Mouse (Mus musculus) embryonic facial prominence, embryonic 15.5 days (tissue): Measurements from ENCODE around the gene Map3k5. TPM values are rescaled to one million over a fixed set of nuclear protein-coding genes. Genes with fewer than 3 reads are reported as not detected.

Source experiments
- ATAC-seq: fragments of 200-750 bp; cut with Nextera tagmentation; 2 replicates; pipeline ENCODE4 v1.8.0; 2017; ENCODE audit warnings: low read depth, moderate TSS enrichment; ENCODE audit not compliant: insufficient number of reproducible peaks, low FRiP score, low TSS enrichment
- H3K27ac ChIP-seq: fragments of 300-500 bp; sonication (generic); replicated peaks from 2 replicates; pipeline ENCODE4 v1.5.1; 2015; ENCODE audit warnings: mild to moderate bottlenecking, inconsistent platforms
- H3K27me3 ChIP-seq: fragments of 300-500 bp; sonication (generic); 2 replicates; pipeline ENCODE4 v1.6.1; 2015; ENCODE audit warnings: inconsistent platforms
- H3K36me3 ChIP-seq: fragments of 300-500 bp; sonication (generic); 2 replicates; pipeline ENCODE4 v1.6.1; 2015; ENCODE audit warnings: mild to moderate bottlenecking, inconsistent platforms
- H3K4me1 ChIP-seq: fragments of 300-500 bp; sonication (generic); 2 replicates; pipeline ENCODE4 v1.6.1; 2015; ENCODE audit warnings: inconsistent platforms
- H3K4me2 ChIP-seq: fragments of 300-500 bp; sonication (generic); replicated peaks from 2 replicates; pipeline ENCODE4 v1.6.1; 2015; ENCODE audit warnings: mild to moderate bottlenecking, inconsistent platforms
- H3K4me3 ChIP-seq: fragments of 300-500 bp; sonication (generic); replicated peaks from 2 replicates; pipeline ENCODE4 v1.5.1; 2015; ENCODE audit warnings: mild to moderate bottlenecking, inconsistent platforms
- H3K9ac ChIP-seq: fragments of 300-500 bp; sonication (generic); 2 replicates; pipeline ENCODE4 v1.6.1; 2015; ENCODE audit warnings: inconsistent platforms
- H3K9me3 ChIP-seq: fragments of 300-500 bp; sonication (generic); replicated peaks from 2 replicates; pipeline ENCODE4 v1.6.1; 2016; ENCODE audit warnings: inconsistent platforms
- WGBS: fragments of 180-500 bp; shearing (Covaris S2); methylation state at CpG from one replicate; pipeline ENCODE4 v1.1.7; 2015; 5-methylcytosine and 5-hydroxymethylcytosine counted together
- polyA plus RNA-seq: library from polyadenylated mRNA; unstranded; fragments of >200 nt; fragmentation: Nextera tagmentation; extraction: Ambion mirVana; gene quantifications from 2 replicates; pipeline ENCODE4 v1.2.1, GENCODE M21; 2015

The Map3k5 gene
- polyA plus RNA-seq, 1 experiment from 2014 or later, result 2.1 TPM

- H3K27ac ChIP-seq, result peak overlapping the region; percentile 75
- H3K4me3 ChIP-seq, result peak overlapping the region; percentile 73
- no peaks in the 10 kb centered on the region for H3K9me3 ChIP-seq
- no peaks in the 10 kb centered on the region for H3K36me3 ChIP-seq
- H3K9ac ChIP-seq, result peak overlapping the region; percentile 62
- peaks cover 21% of the 10 kb centered on the region for H3K27me3 ChIP-seq
- H3K4me2 ChIP-seq, result peak overlapping the region; percentile 94
- H3K4me1 ChIP-seq, result peaks cover 9% of the 10 kb centered on the region; the same call in 1 of the 2 replicates
- peak; percentile 68 for ATAC-seq
- WGBS, result under 1% methylated on average over 61 of the region's 74 CpGs
These were observed 215.0 kb downstream of the Map3k5 start for GRCm38 (mm10) chr10:20149121-20149834.

- peak overlapping the region; percentile 94 for H3K4me2 ChIP-seq
- ATAC-seq, result no peak
- peaks cover 21% of the 10 kb centered on the region for H3K27me3 ChIP-seq
- H3K4me3 ChIP-seq, result peak overlapping the region; percentile 73
- WGBS, result 5% methylated on average over 13 of the region's 13 CpGs
- peak overlapping the region; percentile 75; the same call in 1 of the 2 replicates for H3K27ac ChIP-seq
- H3K4me1 ChIP-seq, result peaks cover 9% of the 10 kb centered on the region; the same call in 1 of the 2 replicates
- no peaks in the 10 kb centered on the region for H3K36me3 ChIP-seq
- no peaks in the 10 kb centered on the region for H3K9me3 ChIP-seq
- no peak overlapping the region for H3K9ac ChIP-seq
These were observed 215.6 kb downstream of the Map3k5 start for GRCm38 (mm10) chr10:20149835-20150355.

GRCm38 (mm10) chr10:20152131-20152530 is 217.9 kb downstream of the Map3k5 start:
- Histone ChIP-seq H3K36me3 (no peaks in the 10 kb centered on the region), H3K4me1 (peaks cover 9% of the 10 kb centered on the region; the same call in 1 of the 2 replicates), H3K9ac (no peak overlapping the region), H3K27ac (no peak overlapping the region), H3K4me3 (no peak overlapping the region), H3K4me2 (no peak overlapping the region), H3K9me3 (no peaks in the 10 kb centered on the region), H3K27me3 (peaks cover 16% of the 10 kb centered on the region)
- no peak for ATAC-seq
- 85% methylated on average over 1 of the region's 1 CpGs for WGBS

GRCm38 (mm10) chr10:20153507-20153906 is 219.2 kb downstream of the Map3k5 start:
- Histone ChIP-seq H3K4me3 (no peak overlapping the region), H3K27ac (no peak overlapping the region), H3K36me3 (no peaks in the 10 kb centered on the region), H3K9me3 (no peaks in the 10 kb centered on the region), H3K27me3 (peaks cover 10% of the 10 kb centered on the region), H3K4me1 (peaks cover 6% of the 10 kb centered on the region; the same call in 1 of the 2 replicates), H3K4me2 (no peak overlapping the region), H3K9ac (no peak overlapping the region)
- 68% methylated on average over 2 of the region's 2 CpGs for WGBS
- ATAC-seq, result no peak

- H3K36me3 ChIP-seq, result no peaks in the 10 kb centered on the region
- H3K4me1 ChIP-seq, result no peaks in the 10 kb centered on the region
- H3K4me2 ChIP-seq, result no peak overlapping the region
- H3K4me3 ChIP-seq, result no peak overlapping the region
- ATAC-seq, result no peak
- WGBS, result 69% methylated on average over 7 of the region's 7 CpGs
- no peaks in the 10 kb centered on the region for H3K9me3 ChIP-seq
- no peak overlapping the region for H3K27ac ChIP-seq
- H3K9ac ChIP-seq, result no peak overlapping the region
- H3K27me3 ChIP-seq, result peaks cover 3% of the 10 kb centered on the region; the same call in 1 of the 2 replicates
These were observed 221.1 kb downstream of the Map3k5 start for GRCm38 (mm10) chr10:20155401-20155800.

- no peak for ATAC-seq
- no peak overlapping the region for H3K27ac ChIP-seq
- H3K4me3 ChIP-seq, result no peak overlapping the region
- H3K4me1 ChIP-seq, result no peaks in the 10 kb centered on the region
- no peaks in the 10 kb centered on the region for H3K9me3 ChIP-seq
- no peak overlapping the region for H3K4me2 ChIP-seq
- H3K36me3 ChIP-seq, result no peaks in the 10 kb centered on the region
- H3K9ac ChIP-seq, result no peak overlapping the region
- 71% methylated on average over 8 of the region's 8 CpGs for WGBS
- no peaks in the 10 kb centered on the region for H3K27me3 ChIP-seq
These were observed 222.9 kb downstream of the Map3k5 start for GRCm38 (mm10) chr10:20157021-20157726.

- Histone ChIP-seq H3K36me3 (no peaks in the 10 kb centered on the region), H3K27me3 (no peaks in the 10 kb centered on the region), H3K27ac (no peak overlapping the region), H3K9me3 (no peaks in the 10 kb centered on the region), H3K4me2 (no peak overlapping the region), H3K9ac (no peak overlapping the region), H3K4me3 (no peak overlapping the region), H3K4me1 (no peaks in the 10 kb centered on the region)
- 50% methylated on average over 4 of the region's 4 CpGs for WGBS
- no peak for ATAC-seq
These were observed 224.5 kb downstream of the Map3k5 start for GRCm38 (mm10) chr10:20158756-20159155.

GRCm38 (mm10) chr10:20159308-20159707 is 225.0 kb downstream of the Map3k5 start:
- H3K36me3 ChIP-seq, result no peaks in the 10 kb centered on the region
- WGBS, result 74% methylated on average over 5 of the region's 5 CpGs
- no peak for ATAC-seq
- no peak overlapping the region for H3K4me3 ChIP-seq
- no peaks in the 10 kb centered on the region for H3K4me1 ChIP-seq
- H3K27me3 ChIP-seq, result no peaks in the 10 kb centered on the region
- H3K9me3 ChIP-seq, result no peaks in the 10 kb centered on the region
- no peak overlapping the region for H3K27ac ChIP-seq
- no peak overlapping the region for H3K4me2 ChIP-seq
- no peak overlapping the region for H3K9ac ChIP-seq

GRCm38 (mm10) chr10:20160914-20161313 is 226.6 kb downstream of the Map3k5 start:
- no peaks in the 10 kb centered on the region for H3K27me3 ChIP-seq
- H3K9me3 ChIP-seq, result no peaks in the 10 kb centered on the region
- H3K36me3 ChIP-seq, result no peaks in the 10 kb centered on the region
- no peak overlapping the region for H3K27ac ChIP-seq
- H3K4me1 ChIP-seq, result no peaks in the 10 kb centered on the region
- WGBS, result 59% methylated on average over 8 of the region's 8 CpGs
- ATAC-seq, result no peak
- H3K9ac ChIP-seq, result no peak overlapping the region
- H3K4me3 ChIP-seq, result no peak overlapping the region
- H3K4me2 ChIP-seq, result no peak overlapping the region

- H3K27ac ChIP-seq, result no peak overlapping the region
- no peak for ATAC-seq
- no peaks in the 10 kb centered on the region for H3K27me3 ChIP-seq
- WGBS, result 71% methylated on average over 5 of the region's 5 CpGs
- H3K4me2 ChIP-seq, result no peak overlapping the region
- H3K9me3 ChIP-seq, result no peaks in the 10 kb centered on the region
- H3K4me1 ChIP-seq, result peaks cover 3% of the 10 kb centered on the region; the same call in 1 of the 2 replicates
- no peak overlapping the region for H3K9ac ChIP-seq
- H3K36me3 ChIP-seq, result no peaks in the 10 kb centered on the region
- no peak overlapping the region for H3K4me3 ChIP-seq
These were observed 230.5 kb downstream of the Map3k5 start for GRCm38 (mm10) chr10:20164810-20165209.

- Histone ChIP-seq H3K36me3 (no peaks in the 10 kb centered on the region), H3K4me2 (no peak overlapping the region), H3K9me3 (no peaks in the 10 kb centered on the region), H3K27ac (no peak overlapping the region), H3K27me3 (no peaks in the 10 kb centered on the region), H3K9ac (no peak overlapping the region), H3K4me1 (peaks cover 22% of the 10 kb centered on the region), H3K4me3 (no peak overlapping the region)
- no peak for ATAC-seq
- 69% methylated on average over 11 of the region's 11 CpGs for WGBS
These were observed 232.5 kb downstream of the Map3k5 start for GRCm38 (mm10) chr10:20166797-20167196.
